Mouse (Mus musculus) stomach, embryonic 16.5 days (tissue): ENCODE data around the gene Krt15. TPM values are rescaled to one million over a fixed set of nuclear protein-coding genes. Genes with fewer than 3 reads are reported as not detected.

Experiments
- ATAC-seq: fragments of 200-750 bp; cut with Nextera tagmentation; 2 replicates; pipeline ENCODE4 v1.8.0; 2017; ENCODE audit warnings: moderate number of reproducible peaks, moderate TSS enrichment; ENCODE audit not compliant: insufficient read depth, low FRiP score
- H3K27ac ChIP-seq: fragments of 300-500 bp; sonication (generic); 2 replicates; pipeline ENCODE4 v1.5.1; 2014; ENCODE audit warnings: low read length
- H3K27me3 ChIP-seq: fragments of 300-500 bp; sonication (generic); 2 replicates; pipeline ENCODE4 v1.6.1; 2014; ENCODE audit warnings: low read length, control low read depth, mixed read lengths; ENCODE audit not compliant: control insufficient read depth, insufficient read depth
- H3K36me3 ChIP-seq: fragments of 300-500 bp; sonication (generic); 2 replicates; pipeline ENCODE4 v1.6.1; 2014; ENCODE audit warnings: low read length; ENCODE audit not compliant: control insufficient read depth, insufficient read depth
- H3K4me1 ChIP-seq: fragments of 300-500 bp; sonication (generic); 2 replicates; pipeline ENCODE4 v1.6.1; 2014; ENCODE audit warnings: low read length, control low read depth, mixed read lengths; ENCODE audit not compliant: control insufficient read depth, insufficient read depth
- H3K4me2 ChIP-seq: fragments of 300-500 bp; sonication (generic); 2 replicates; pipeline ENCODE4 v1.6.1; 2014; ENCODE audit warnings: low read depth, low read length, mixed read lengths
- H3K4me3 ChIP-seq: fragments of 300-500 bp; sonication (generic); replicated peaks from 2 replicates; pipeline ENCODE4 v1.5.1; 2014; ENCODE audit warnings: mild to moderate bottlenecking, low read length
- H3K9ac ChIP-seq: fragments of 300-500 bp; sonication (generic); 2 replicates; pipeline ENCODE4 v1.6.1; 2014; ENCODE audit warnings: low read length
- H3K9me3 ChIP-seq: fragments of 300-500 bp; sonication (generic); replicated peaks from 2 replicates; pipeline ENCODE4 v1.6.1; 2016; ENCODE audit warnings: low read length, control low read depth; ENCODE audit not compliant: control insufficient read depth
- WGBS: fragments of 180-500 bp; shearing (Covaris S2); extraction: QIAGEN DNeasy Blood & Tissue Kit; methylation state at CpG from one replicate; pipeline ENCODE4 v1.1.7; 2014; 5-methylcytosine and 5-hydroxymethylcytosine counted together
- polyA plus RNA-seq: library from polyadenylated mRNA; unstranded; fragments of >200 nt; fragmentation: Nextera tagmentation; extraction: Ambion mirVana; gene quantifications from 2 replicates; pipeline ENCODE4 v1.2.1, GENCODE M21; 2015

Krt15 gene
- polyA plus RNA-seq, 1 experiment from 2014 or later: 1,477 TPM

DNA sequence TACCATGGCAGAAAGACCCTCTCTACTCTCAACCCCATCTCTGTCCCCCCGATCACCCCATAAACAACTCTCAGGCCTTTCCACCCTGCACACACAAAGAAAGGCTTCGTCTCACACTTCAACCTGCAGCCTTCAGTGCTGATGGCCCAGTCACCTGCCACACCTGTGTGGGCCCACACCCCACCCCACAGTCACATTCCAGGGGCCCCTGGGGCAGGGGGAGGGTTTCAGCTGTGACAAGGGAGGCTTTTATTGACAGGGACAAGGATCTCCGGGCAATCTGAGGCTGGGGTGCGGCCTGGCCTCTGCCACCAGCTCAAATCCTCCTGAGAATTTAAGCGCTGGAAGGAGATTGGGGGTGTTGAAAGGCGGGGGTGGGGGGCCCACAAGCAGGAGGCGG is 3.1 kb upstream of the Krt15 start:
- peak; percentile 73 for ATAC-seq
- H3K27ac ChIP-seq: peak overlapping the region; percentile 85
- peaks cover 13% of the 10 kb centered on the region for H3K4me1 ChIP-seq
- H3K36me3 ChIP-seq: no peaks in the 10 kb centered on the region
- H3K4me3 ChIP-seq: no peak overlapping the region
- H3K27me3 ChIP-seq: no peaks in the 10 kb centered on the region
- no peaks in the 10 kb centered on the region for H3K9me3 ChIP-seq
- H3K4me2 ChIP-seq: no peak overlapping the region
- WGBS: 51% methylated on average over 7 of the region's 7 CpGs
- no peak overlapping the region for H3K9ac ChIP-seq

DNA sequence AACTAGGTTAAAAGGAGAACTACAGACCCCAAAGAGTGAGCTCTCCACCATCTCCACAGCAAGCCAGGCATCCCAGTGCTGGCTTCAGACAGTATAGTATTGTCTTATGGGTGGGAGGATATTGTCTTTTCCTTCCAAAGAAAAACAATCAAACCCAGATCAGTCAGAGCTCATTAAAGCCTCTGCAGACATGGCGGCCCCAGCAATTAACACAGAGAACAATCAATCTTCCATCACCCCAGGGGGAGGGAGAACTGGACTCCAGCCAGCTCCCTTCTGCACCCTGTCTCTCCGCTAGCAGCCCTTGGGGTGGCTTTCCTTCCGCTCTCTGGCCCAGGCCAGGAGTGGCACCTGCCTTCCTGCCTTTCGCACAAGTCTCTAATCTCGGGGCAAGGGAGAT is 2.0 kb upstream of the Krt15 start:
- peaks cover 13% of the 10 kb centered on the region for H3K4me1 ChIP-seq
- H3K27me3 ChIP-seq: no peaks in the 10 kb centered on the region
- ATAC-seq: no peak
- no peaks in the 10 kb centered on the region for H3K36me3 ChIP-seq
- 34% methylated on average over 5 of the region's 5 CpGs for WGBS
- H3K4me3 ChIP-seq: no peak overlapping the region
- peak overlapping the region; percentile 6; the same call in 1 of the 2 replicates for H3K4me2 ChIP-seq
- H3K9ac ChIP-seq: no peak overlapping the region
- no peaks in the 10 kb centered on the region for H3K9me3 ChIP-seq
- peak overlapping the region; percentile 77 for H3K27ac ChIP-seq

DNA sequence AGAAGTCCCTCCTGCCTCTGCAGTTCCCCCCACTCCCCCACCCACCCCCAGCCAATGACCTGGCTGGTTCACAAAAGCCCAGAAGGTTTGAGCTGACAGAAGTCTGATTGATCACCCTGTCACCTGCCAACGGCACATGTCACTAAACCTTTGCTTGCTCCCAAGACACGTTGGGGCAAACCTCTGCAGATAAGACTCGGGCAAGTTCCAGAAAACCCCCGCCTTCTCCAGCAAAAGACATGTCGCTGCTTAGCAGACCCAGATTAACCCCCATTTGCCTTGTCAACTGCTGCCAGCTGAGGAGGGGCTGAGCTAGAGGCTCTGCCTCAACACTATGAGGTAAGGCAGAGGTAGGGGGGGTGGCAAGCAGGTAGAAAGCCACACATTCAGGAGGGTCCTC is 831 bp upstream of the Krt15 start:
- Histone ChIP-seq H3K4me3 (peak overlapping the region; percentile 38), H3K4me1 (peaks cover 13% of the 10 kb centered on the region), H3K36me3 (no peaks in the 10 kb centered on the region), H3K27me3 (no peaks in the 10 kb centered on the region), H3K4me2 (peak overlapping the region; percentile 31; the same call in 1 of the 2 replicates), H3K27ac (peak overlapping the region; percentile 80), H3K9me3 (no peaks in the 10 kb centered on the region), H3K9ac (peak overlapping the region; percentile 58; the same call in 1 of the 2 replicates)
- 14% methylated on average over 5 of the region's 5 CpGs for WGBS
- no peak; the same call in 1 of the 2 replicates for ATAC-seq

DNA sequence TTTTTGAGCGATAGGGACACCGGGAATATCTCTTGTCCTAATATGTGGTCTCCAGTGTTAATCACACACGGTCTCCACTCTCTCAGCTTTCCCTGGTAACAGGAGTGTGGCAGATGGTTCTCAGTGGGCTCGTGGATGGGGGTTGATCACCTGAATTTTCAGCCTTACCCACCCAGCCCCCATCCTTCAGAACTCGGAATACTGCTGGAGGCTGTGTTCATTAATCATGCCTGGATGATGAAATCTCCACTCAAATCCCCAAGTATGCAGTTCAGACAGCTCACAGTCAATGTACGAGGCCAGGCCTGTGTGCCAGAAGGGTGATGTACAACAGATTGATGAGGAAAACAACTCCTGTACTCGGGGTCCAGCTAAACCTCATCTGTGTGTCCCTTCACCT is 10.8 kb downstream of the Krt15 start:
- Histone ChIP-seq H3K4me1 (no peaks in the 10 kb centered on the region), H3K27me3 (no peaks in the 10 kb centered on the region), H3K9ac (no peak overlapping the region), H3K9me3 (no peaks in the 10 kb centered on the region), H3K27ac (no peak overlapping the region), H3K4me3 (no peak overlapping the region), H3K4me2 (no peak overlapping the region), H3K36me3 (no peaks in the 10 kb centered on the region)
- no peak for ATAC-seq
- WGBS: 63% methylated on average over 7 of the region's 7 CpGs

DNA sequence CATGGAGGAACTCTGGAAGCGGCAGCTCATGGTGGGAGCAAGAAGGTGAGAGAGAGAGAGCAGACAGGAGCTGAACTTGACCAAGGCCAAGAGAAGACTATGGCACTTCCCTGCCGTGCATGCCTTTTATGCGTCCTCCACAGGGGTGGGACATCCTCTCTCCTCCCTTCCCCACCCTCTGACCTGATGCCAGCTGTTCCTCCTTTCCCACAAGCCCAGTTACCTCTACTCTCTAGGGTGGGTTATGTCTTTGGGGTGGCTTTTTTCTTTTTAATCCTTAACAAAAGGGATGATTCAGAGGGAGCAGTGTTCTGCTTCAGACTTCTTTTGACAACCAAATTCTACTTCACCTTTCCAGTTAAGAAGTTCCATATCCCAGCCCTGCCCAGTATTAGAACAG is 14.3 kb downstream of the Krt15 start, which contains the start of gene Krt13:
Krt13 (minus strand) TSS at position 101 of the 400 bp plus-strand sequence.
- Histone ChIP-seq H3K9me3 (no peaks in the 10 kb centered on the region), H3K27me3 (no peaks in the 10 kb centered on the region), H3K4me1 (no peaks in the 10 kb centered on the region), H3K4me3 (peak within 1 kb of the TSS; percentile 21), H3K4me2 (no peak within 1 kb of the TSS), H3K9ac (peak within 1 kb of the TSS; percentile 31; the same call in 1 of the 2 replicates), H3K36me3 (no peaks in the 10 kb centered on the region), H3K27ac (peak within 1 kb of the TSS; percentile 43)
- ATAC-seq: no peak
- 68% methylated on average over 3 of the region's 3 CpGs for WGBS

DNA sequence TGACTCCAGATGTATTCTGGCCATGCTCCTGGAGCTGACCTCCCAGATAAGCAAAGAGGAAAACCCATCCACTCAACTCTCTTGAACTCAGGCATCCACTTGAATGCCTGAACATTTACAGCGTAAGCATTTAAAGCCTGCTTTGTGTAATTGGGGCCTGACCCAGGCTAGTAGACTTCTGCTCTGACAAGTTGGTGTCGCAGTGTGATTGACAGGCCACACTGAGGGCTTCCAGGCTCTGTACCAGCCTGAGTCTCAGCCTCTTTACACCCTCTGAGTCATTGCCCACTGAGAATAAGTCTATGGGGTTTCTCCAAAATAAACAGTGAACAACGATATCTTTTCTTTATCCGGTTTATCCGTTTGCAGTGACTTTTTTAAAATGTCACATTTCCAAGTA is 15.4 kb downstream of the Krt15 start:
- Histone ChIP-seq H3K4me3 (peak overlapping the region; percentile 21), H3K36me3 (no peaks in the 10 kb centered on the region), H3K9ac (peak overlapping the region; percentile 31; the same call in 1 of the 2 replicates), H3K27me3 (no peaks in the 10 kb centered on the region), H3K4me1 (no peaks in the 10 kb centered on the region), H3K9me3 (no peaks in the 10 kb centered on the region), H3K27ac (peak overlapping the region; percentile 29; the same call in 1 of the 2 replicates), H3K4me2 (no peak overlapping the region)
- 70% methylated on average over 5 of the region's 5 CpGs for WGBS
- ATAC-seq: no peak

DNA sequence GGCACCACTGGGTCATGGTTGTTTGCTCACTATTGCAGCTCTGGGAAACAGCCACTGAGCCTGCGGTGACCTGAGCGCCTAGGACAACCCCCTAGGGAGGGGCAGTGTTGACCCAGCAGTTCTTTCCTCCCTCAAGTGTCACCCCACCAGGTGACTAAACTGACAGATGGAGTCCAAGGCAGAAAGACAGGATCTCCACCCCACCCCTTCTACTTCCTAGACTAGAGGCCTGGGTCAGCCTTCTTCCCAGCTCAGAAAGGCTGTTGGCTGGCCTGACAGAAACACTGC is 22.0 kb downstream of the Krt15 start:
- peak overlapping the region; percentile 73 for H3K27ac ChIP-seq
- H3K4me2 ChIP-seq: no peak overlapping the region
- no peaks in the 10 kb centered on the region for H3K4me1 ChIP-seq
- no peak overlapping the region for H3K9ac ChIP-seq
- H3K4me3 ChIP-seq: no peak overlapping the region
- no peaks in the 10 kb centered on the region for H3K27me3 ChIP-seq
- H3K9me3 ChIP-seq: no peaks in the 10 kb centered on the region
- 54% methylated on average over 2 of the region's 2 CpGs for WGBS
- no peaks in the 10 kb centered on the region for H3K36me3 ChIP-seq
- peak; percentile 89 for ATAC-seq

DNA sequence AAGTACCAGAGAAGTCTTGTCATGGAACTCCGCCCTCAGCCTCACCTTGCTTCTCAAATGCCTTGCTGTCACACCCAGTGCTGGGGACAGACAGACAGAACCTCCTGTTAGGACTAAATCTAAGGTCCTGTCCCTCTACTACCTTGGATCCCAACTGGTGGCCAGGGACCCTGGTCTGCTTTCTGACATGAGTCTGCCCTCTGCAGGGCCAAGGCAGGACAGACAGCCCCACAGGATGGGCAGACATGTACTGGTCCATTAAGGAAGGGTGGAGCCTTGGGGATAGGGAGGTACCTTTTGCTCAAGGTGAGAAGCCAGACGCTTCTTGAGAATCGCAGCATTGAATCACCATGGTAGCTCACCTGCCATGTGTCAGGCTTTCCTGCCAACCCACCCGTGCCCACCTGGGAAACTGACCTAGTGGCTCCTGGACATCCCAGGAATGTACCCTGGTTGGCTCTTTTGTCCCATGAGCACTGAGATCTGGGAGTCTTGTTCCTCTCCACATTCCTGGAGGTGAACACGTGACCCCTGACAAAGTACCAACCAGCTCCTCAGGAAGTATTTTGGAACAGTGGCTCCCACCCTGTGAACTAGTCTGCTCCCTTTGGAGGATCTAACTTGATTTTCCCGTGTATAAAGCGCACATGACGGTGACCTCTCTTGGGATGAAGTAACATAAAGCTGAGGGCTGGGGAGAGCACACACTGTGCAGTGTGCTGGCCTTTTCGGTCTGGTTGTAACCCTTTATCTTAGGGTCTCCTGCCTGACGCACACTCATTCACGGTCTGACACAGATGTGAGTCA is 22.6 kb downstream of the Krt15 start:
- peak overlapping the region; percentile 73 for H3K27ac ChIP-seq

DNA sequence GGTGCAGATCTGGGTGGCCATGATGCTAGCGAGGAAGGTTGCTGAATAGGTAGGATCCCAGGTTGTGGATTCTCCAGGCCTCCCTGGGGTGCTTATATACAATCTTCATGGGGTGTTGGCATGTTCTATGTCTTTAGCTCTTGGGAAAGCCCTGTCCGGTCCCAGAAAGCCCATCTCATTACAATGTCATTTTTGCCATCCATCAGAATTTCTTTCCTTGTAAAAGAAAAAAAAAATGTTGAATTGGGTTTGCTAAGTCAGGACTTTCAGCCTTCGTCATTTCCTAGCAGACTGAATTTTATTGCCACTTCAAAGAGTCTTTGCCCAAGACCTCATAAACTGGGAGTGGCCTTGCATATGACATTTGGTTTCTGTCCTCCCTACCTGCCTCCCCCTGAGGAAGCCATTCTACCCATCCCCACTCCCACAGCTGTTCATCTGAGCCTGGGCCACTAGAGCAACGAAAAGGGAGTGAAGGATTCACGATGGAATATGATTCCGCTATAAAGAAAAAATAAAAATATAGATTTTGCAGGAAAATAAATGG is 30.1 kb downstream of the Krt15 start, which contains the start of gene Krt36:
Krt36 (minus strand) TSS at position 51 of the 547 bp plus-strand sequence.
- Histone ChIP-seq H3K4me3 (no peak within 1 kb of the TSS), H3K4me1 (no peaks in the 10 kb centered on the region), H3K27ac (no peak within 1 kb of the TSS), H3K9ac (no peak within 1 kb of the TSS), H3K27me3 (no peaks in the 10 kb centered on the region), H3K36me3 (no peaks in the 10 kb centered on the region), H3K4me2 (no peak within 1 kb of the TSS), H3K9me3 (no peaks in the 10 kb centered on the region)
- WGBS: 82% methylated on average over 6 of the region's 6 CpGs
- no peak for ATAC-seq

More for the DNA sequence above, 22.6 kb downstream of the Krt15 start:
- H3K9ac ChIP-seq: no peak overlapping the region
- H3K27me3 ChIP-seq: no peaks in the 10 kb centered on the region
- ATAC-seq: peak; percentile 35; the same call in 1 of the 2 replicates
- no peaks in the 10 kb centered on the region for H3K36me3 ChIP-seq
- WGBS: 64% methylated on average over 11 of the region's 11 CpGs
- H3K4me1 ChIP-seq: no peaks in the 10 kb centered on the region
- H3K4me3 ChIP-seq: no peak overlapping the region
- H3K9me3 ChIP-seq: no peaks in the 10 kb centered on the region
- H3K4me2 ChIP-seq: no peak overlapping the region
